Mouse (Mus musculus): ENCODE measurements around the gene Map6d1. TPM values are rescaled to one million over a fixed set of nuclear protein-coding genes. Genes with fewer than 3 reads are reported as not detected.

Map6d1 gene
- polyA plus RNA-seq, 1 experiment, result 0.13 TPM

DNA sequence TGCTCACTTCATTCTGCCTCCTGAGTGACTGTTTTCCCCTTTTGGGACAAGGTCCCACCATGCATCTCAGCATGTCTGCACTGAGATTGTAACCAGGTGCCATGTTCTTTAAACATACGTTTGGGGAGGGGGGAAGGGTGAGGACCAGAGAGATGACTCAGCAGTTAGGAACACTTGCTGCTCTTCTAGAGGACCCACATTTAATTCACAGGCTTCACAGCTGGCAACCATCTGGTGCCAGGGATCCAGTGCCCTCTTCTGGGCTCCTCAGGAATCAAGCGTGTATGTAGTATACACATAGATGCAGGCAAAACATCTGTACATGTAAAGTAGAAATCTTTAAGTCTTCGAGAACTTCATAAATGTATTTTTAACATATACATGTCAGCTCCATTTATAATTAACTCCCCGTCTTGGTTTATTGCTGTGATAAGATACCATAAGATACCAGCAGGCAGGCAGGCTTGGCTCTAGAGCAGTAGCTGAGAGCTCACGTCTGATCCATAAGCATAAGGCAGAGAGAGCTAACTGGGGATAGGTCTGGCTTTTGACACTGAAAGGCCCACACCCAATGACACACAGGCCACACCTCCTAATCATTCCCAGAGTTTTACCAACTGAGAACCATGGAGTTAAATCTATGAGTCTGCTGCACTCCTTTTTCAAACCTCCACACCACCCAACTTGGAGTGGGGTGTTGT is 41.5 kb downstream of the Map6d1 start:
- H3K79me3 ChIP-seq (ENCODE audit: low read depth), result no peaks in the 10 kb centered on the region
- H3K4me3 ChIP-seq (ENCODE audit: insufficient read depth, poor library complexity, severe bottlenecking), result no peak overlapping the region
- H3K36me3 ChIP-seq (ENCODE audit: control insufficient read depth, insufficient read depth), result peaks cover 52% of the 10 kb centered on the region
- no peaks in the 10 kb centered on the region for H3K27me3 ChIP-seq (ENCODE audit: control insufficient read depth, insufficient read depth, insufficient read length)
- H3ac ChIP-seq (ENCODE audit: control insufficient read depth, insufficient read length, low read depth), result no peak overlapping the region
- H3K79me2 ChIP-seq (ENCODE audit: control insufficient read depth, insufficient read depth), result no peaks in the 10 kb centered on the region
- TF ChIP-seq CTCF (IDR thresholded peaks at IDR 0.05; ENCODE audit: control insufficient read depth, insufficient read depth, insufficient read length) (no peak), FOSL1 (IDR thresholded peaks at IDR 0.05; ENCODE audit: insufficient read depth, low read length, poor library complexity, severe bottlenecking) (no peak), CEBPB (IDR thresholded peaks at IDR 0.05; ENCODE audit: low read depth) (no peak)

DNA sequence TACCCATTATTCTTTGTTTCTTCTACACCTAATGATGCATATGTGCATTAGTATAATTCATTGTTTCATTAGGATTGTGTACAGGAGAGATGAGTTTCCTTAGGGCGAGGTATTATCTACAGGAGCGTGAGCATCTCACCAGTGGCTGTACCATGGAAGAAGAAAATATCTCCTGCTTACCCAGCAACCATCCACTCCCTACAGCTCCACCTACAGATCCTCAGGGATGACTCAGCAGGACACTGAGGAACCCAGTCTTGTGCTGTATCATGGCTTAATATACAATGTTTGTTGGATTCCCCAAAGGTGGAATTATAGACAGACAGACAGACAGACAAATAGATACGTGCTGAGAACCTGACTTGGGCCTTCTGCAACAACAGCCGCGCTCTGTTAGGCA is 44.2 kb downstream of the Map6d1 start:
- H3K4me3 ChIP-seq (ENCODE audit: insufficient read depth, poor library complexity, severe bottlenecking), result no peak overlapping the region
- TF ChIP-seq CEBPB (IDR thresholded peaks at IDR 0.05; ENCODE audit: low read depth), result no peak
- no peak for TF ChIP-seq MYOG (IDR thresholded peaks at IDR 0.05; ENCODE audit: control insufficient read depth, extremely low read depth, insufficient read length)
- TF ChIP-seq FOSL1 (IDR thresholded peaks at IDR 0.05; ENCODE audit: insufficient read depth, low read length, poor library complexity, severe bottlenecking), result no peak
- TF ChIP-seq CTCF (IDR thresholded peaks at IDR 0.05; ENCODE audit: control insufficient read depth, insufficient read depth, insufficient read length), result no peak
- TF ChIP-seq MYOD1 (IDR thresholded peaks at IDR 0.05; ENCODE audit: control insufficient read depth, insufficient read length, low read depth), result no peak
- TF ChIP-seq USF1 (IDR thresholded peaks at IDR 0.05; ENCODE audit: low read depth), result no peak
- TF ChIP-seq MAX (IDR thresholded peaks at IDR 0.05), result no peak
- no peak overlapping the region for H3ac ChIP-seq (ENCODE audit: control insufficient read depth, insufficient read length, low read depth)
- H3K79me2 ChIP-seq (ENCODE audit: control insufficient read depth, insufficient read depth), result no peaks in the 10 kb centered on the region
- no peaks in the 10 kb centered on the region for H3K79me3 ChIP-seq (ENCODE audit: low read depth)
- H3K27me3 ChIP-seq (ENCODE audit: control insufficient read depth, insufficient read depth, insufficient read length), result no peaks in the 10 kb centered on the region
- peaks cover 66% of the 10 kb centered on the region for H3K36me3 ChIP-seq (ENCODE audit: control insufficient read depth, insufficient read depth)

DNA sequence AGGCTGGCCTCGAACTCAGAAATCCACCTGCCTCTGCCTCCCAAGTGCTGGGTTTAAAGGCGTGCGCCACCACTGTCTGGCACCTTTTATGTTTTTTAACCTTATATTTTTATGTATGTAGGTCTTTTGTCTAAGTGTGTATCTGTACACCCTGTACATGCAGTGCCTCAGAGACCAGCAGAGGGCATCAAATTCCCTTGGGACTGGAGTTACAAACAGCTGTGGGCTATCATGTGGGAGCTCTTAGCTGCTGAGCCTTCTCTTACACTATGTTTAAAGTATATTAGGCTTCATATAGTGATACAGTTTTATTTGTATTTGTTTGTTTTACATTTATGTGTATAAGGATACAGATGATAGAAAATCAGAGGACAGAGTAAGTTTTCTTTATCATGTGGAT is 45.6 kb downstream of the Map6d1 start:
- H3K4me3 ChIP-seq (ENCODE audit: insufficient read depth, poor library complexity, severe bottlenecking), result no peak overlapping the region
- no peak overlapping the region for H3ac ChIP-seq (ENCODE audit: control insufficient read depth, insufficient read length, low read depth)
- H3K36me3 ChIP-seq (ENCODE audit: control insufficient read depth, insufficient read depth), result peaks cover 71% of the 10 kb centered on the region
- no peaks in the 10 kb centered on the region for H3K79me2 ChIP-seq (ENCODE audit: control insufficient read depth, insufficient read depth)
- TF ChIP-seq CEBPB (IDR thresholded peaks at IDR 0.05; ENCODE audit: low read depth) (no peak), MAX (IDR thresholded peaks at IDR 0.05) (no peak), USF1 (IDR thresholded peaks at IDR 0.05; ENCODE audit: low read depth) (no peak), CTCF (IDR thresholded peaks at IDR 0.05; ENCODE audit: control insufficient read depth, insufficient read depth, insufficient read length) (no peak)
- H3K79me3 ChIP-seq (ENCODE audit: low read depth), result no peaks in the 10 kb centered on the region
- no peaks in the 10 kb centered on the region for H3K27me3 ChIP-seq (ENCODE audit: control insufficient read depth, insufficient read depth, insufficient read length)

DNA sequence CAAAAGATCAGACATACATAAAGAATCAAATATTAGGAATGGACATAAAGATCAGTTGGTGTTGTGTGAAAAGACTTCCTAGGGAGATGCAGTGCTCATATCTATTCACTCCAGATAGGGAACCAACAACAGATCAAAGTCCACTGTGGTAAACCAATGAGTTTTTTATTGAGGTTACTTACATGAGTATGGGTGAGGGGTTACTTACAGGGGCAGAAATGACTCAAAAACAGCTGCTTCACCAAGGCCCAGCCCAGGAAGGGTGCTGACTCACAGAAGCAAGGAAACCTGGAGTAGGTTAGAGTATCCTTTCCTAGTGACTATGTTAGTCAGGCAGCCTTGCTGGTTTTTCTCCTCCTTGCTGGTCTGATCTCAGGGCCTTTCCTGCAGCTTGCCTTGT is 49.1 kb downstream of the Map6d1 start:
- Histone ChIP-seq H3ac (ENCODE audit: control insufficient read depth, insufficient read length, low read depth) (no peak overlapping the region), H3K4me3 (ENCODE audit: insufficient read depth, poor library complexity, severe bottlenecking) (no peak overlapping the region), H3K79me2 (ENCODE audit: control insufficient read depth, insufficient read depth) (no peaks in the 10 kb centered on the region), H3K79me3 (ENCODE audit: low read depth) (no peaks in the 10 kb centered on the region), H3K36me3 (ENCODE audit: control insufficient read depth, insufficient read depth) (peaks cover 80% of the 10 kb centered on the region), H3K27me3 (ENCODE audit: control insufficient read depth, insufficient read depth, insufficient read length) (no peaks in the 10 kb centered on the region)
- no peak for TF ChIP-seq MAX (IDR thresholded peaks at IDR 0.05)
- TF ChIP-seq CTCF (IDR thresholded peaks at IDR 0.05; ENCODE audit: control insufficient read depth, insufficient read depth, insufficient read length), result no peak
- no peak for TF ChIP-seq CEBPB (IDR thresholded peaks at IDR 0.05; ENCODE audit: low read depth)
- TF ChIP-seq MYOG (IDR thresholded peaks at IDR 0.05; ENCODE audit: control insufficient read depth, extremely low read depth, insufficient read length), result no peak
- TF ChIP-seq USF1 (IDR thresholded peaks at IDR 0.05; ENCODE audit: low read depth), result no peak
- TF ChIP-seq MYOD1 (IDR thresholded peaks at IDR 0.05; ENCODE audit: control insufficient read depth, insufficient read length, low read depth), result no peak
- TF ChIP-seq FOSL1 (IDR thresholded peaks at IDR 0.05; ENCODE audit: insufficient read depth, low read length, poor library complexity, severe bottlenecking), result no peak

DNA sequence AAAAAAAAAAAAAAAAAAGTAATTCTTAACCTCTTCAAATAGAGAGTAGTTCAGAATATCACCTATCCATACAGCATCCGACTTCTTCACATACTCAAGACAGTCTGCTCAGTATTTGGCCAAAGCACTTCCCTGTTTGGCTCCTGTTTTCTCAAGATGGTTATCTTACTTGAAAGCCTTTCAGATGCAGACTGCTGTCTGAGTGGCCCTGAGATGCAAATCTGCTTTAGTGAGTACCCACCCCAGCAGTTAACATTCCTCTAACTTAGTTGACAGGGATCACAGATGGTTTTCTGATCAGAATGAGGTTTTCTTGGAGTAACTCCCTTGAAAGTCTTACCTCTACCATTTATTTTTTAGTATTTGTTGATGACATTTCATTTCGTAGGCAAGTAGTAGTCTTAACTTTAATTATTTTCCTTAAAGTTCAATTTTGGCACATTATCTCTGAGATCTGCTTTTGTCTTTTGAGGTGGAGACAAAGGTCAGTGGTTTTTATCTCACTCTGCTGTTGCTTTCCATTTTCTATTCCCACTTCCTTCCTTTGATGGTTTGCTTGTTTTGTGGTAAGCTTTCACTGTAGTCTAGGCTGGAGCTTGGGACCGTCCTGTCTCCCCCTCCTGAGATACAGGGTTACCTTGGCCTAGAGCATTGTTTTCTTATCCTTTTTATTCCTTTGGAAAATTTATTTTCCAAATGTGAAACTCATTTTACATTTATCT is 49.8 kb downstream of the Map6d1 start:
- Histone ChIP-seq H3K79me3 (ENCODE audit: low read depth) (no peaks in the 10 kb centered on the region), H3K4me3 (ENCODE audit: insufficient read depth, poor library complexity, severe bottlenecking) (no peak overlapping the region), H3K79me2 (ENCODE audit: control insufficient read depth, insufficient read depth) (no peaks in the 10 kb centered on the region), H3K27me3 (ENCODE audit: control insufficient read depth, insufficient read depth, insufficient read length) (no peaks in the 10 kb centered on the region), H3ac (ENCODE audit: control insufficient read depth, insufficient read length, low read depth) (no peak overlapping the region), H3K36me3 (ENCODE audit: control insufficient read depth, insufficient read depth) (peaks cover 80% of the 10 kb centered on the region)
- TF ChIP-seq CEBPB (IDR thresholded peaks at IDR 0.05; ENCODE audit: low read depth), result no peak
- TF ChIP-seq USF1 (IDR thresholded peaks at IDR 0.05; ENCODE audit: low read depth), result no peak
- TF ChIP-seq FOSL1 (IDR thresholded peaks at IDR 0.05; ENCODE audit: insufficient read depth, low read length, poor library complexity, severe bottlenecking), result no peak
- no peak for TF ChIP-seq MAX (IDR thresholded peaks at IDR 0.05)
- TF ChIP-seq CTCF (IDR thresholded peaks at IDR 0.05; ENCODE audit: control insufficient read depth, insufficient read depth, insufficient read length), result no peak
- TF ChIP-seq MYOG (IDR thresholded peaks at IDR 0.05; ENCODE audit: control insufficient read depth, extremely low read depth, insufficient read length), result no peak

DNA sequence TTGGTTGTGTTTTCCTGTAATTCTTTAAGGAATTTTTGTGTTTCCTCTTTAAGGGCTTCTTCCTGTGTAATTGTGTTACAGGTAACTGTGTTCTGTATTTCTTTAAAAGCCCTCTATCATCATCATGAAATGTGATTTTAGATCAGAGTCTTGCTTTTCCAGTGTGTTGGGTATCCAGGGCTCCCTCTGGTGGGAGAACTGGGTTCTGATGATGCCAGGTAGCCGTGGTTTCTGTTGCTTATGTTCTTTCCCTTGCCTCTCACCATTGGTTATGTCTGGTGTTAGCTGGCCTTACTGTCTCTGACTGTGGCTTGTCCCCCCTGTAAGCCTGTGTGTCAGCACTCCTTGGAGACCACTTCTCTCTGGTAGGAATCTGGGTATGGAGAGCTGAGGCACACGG is 55.8 kb downstream of the Map6d1 start:
- no peaks in the 10 kb centered on the region for H3K79me3 ChIP-seq (ENCODE audit: low read depth)
- TF ChIP-seq CTCF (IDR thresholded peaks at IDR 0.05; ENCODE audit: control insufficient read depth, insufficient read depth, insufficient read length), result peak; percentile 31
- TF ChIP-seq USF1 (IDR thresholded peaks at IDR 0.05; ENCODE audit: low read depth), result no peak
- peaks cover 56% of the 10 kb centered on the region for H3K36me3 ChIP-seq (ENCODE audit: control insufficient read depth, insufficient read depth)
- no peaks in the 10 kb centered on the region for H3K27me3 ChIP-seq (ENCODE audit: control insufficient read depth, insufficient read depth, insufficient read length)
- H3ac ChIP-seq (ENCODE audit: control insufficient read depth, insufficient read length, low read depth), result no peak overlapping the region
- H3K4me3 ChIP-seq (ENCODE audit: insufficient read depth, poor library complexity, severe bottlenecking), result no peak overlapping the region
- no peaks in the 10 kb centered on the region for H3K79me2 ChIP-seq (ENCODE audit: control insufficient read depth, insufficient read depth)

Other genes with a start within 250 kb of the Map6d1 start
- 2.6 TPM for gene Klhl24, start 143.8 kb downstream of the Map6d1 start, polyA plus RNA-seq (2012; fragmentation: generic; extraction: Trizol)
- gene Yeats2, start 100.3 kb downstream of the Map6d1 start, polyA plus RNA-seq (2012; fragmentation: generic; extraction: Trizol), result 9.6 TPM
- gene Parl, start 61.0 kb upstream of the Map6d1 start, polyA plus RNA-seq (2012; fragmentation: generic; extraction: Trizol), result 179 TPM
- 0.05 TPM for gene Cyp2ab1, start 84.0 kb upstream of the Map6d1 start, polyA plus RNA-seq (2012; fragmentation: generic; extraction: Trizol)
- 25.8 TPM for gene Abcc5, start 185.0 kb upstream of the Map6d1 start, polyA plus RNA-seq (2012; fragmentation: generic; extraction: Trizol)